Mouse (Mus musculus): ENCODE data around the gene Fyb.
A peak's percentile ranks its signal among the peaks of the same experiment; 100 is the strongest.

DNA sequence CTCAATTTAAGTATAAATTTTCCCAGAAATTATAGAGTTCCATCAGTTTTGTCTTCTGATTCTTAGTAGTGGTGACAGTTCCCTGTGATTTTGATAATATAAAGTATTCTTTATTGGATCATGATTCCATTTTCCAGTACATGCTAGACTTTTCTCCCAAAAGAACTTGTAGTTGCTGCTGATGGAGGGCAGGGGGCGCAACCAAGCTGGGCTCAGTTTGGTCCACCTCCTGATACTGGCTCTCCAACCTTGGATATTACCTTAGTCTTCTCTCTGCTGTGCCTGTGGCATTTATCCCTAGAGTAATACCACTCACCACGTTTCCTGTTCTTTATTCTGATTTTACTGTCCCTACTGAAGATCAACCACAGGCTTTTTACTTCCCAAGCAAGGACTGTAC is 179.5 kb downstream of the Fyb start:
- TF ChIP-seq CTCF (IDR thresholded peaks at IDR 0.05; ENCODE audit: control insufficient read depth, insufficient read depth, insufficient read length) (peak; percentile 25), MYOG (IDR thresholded peaks at IDR 0.05; ENCODE audit: control insufficient read depth, extremely low read depth, insufficient read length) (no peak), MYOD1 (IDR thresholded peaks at IDR 0.05; ENCODE audit: control insufficient read depth, insufficient read length, low read depth) (no peak), MAX (IDR thresholded peaks at IDR 0.05) (no peak), CEBPB (IDR thresholded peaks at IDR 0.05; ENCODE audit: low read depth) (no peak), USF1 (IDR thresholded peaks at IDR 0.05; ENCODE audit: low read depth) (no peak)
